Mouse (Mus musculus): ENCODE results near the gene Gm10135.
"Not testable (repeated sequence)": the region's sequence is repeated elsewhere in the genome, so short reads cannot be mapped to it uniquely, and the experiment has no call there.

Gene Gm10135

GRCm38 (mm10) chr5:72957281-72957680, 17.2 kb downstream of the Gm10135 start:
- DNase-seq = no peak

GRCm38 (mm10) chr5:72953996-72954604, 20.4 kb downstream of the Gm10135 start:
- no peak for DNase-seq

- no peak for DNase-seq
Measured at GRCm38 (mm10) chr5:72950252-72950651, 24.2 kb downstream of the Gm10135 start.

GRCm38 (mm10) chr5:72948136-72948535, 26.4 kb downstream of the Gm10135 start:
- DNase-seq = no peak

GRCm38 (mm10) chr5:72940906-72941432, 33.5 kb downstream of the Gm10135 start:
- DNase-seq = no peak

GRCm38 (mm10) chr5:72939311-72939710, 35.2 kb downstream of the Gm10135 start:
- DNase-seq = no peak

- DNase-seq = not testable (repeated sequence)
Measured at GRCm38 (mm10) chr5:72938421-72938820, 36.1 kb downstream of the Gm10135 start.

- no peak for DNase-seq
Measured at GRCm38 (mm10) chr5:72933026-72933675, 41.4 kb downstream of the Gm10135 start.

- no peak for DNase-seq
Measured at GRCm38 (mm10) chr5:72927074-72927473, 47.4 kb downstream of the Gm10135 start.

GRCm38 (mm10) chr5:72922796-72923195, 51.7 kb downstream of the Gm10135 start:
- DNase-seq = no peak

GRCm38 (mm10) chr5:72921171-72921570, 53.3 kb downstream of the Gm10135 start:
- DNase-seq = no peak

GRCm38 (mm10) chr5:72920416-72920815, 54.1 kb downstream of the Gm10135 start:
- peak; percentile 39 for DNase-seq

GRCm38 (mm10) chr5:72916851-72917250, 57.7 kb downstream of the Gm10135 start:
- DNase-seq = no peak

- DNase-seq = no peak
Measured at GRCm38 (mm10) chr5:72916048-72916447, 58.5 kb downstream of the Gm10135 start.

Data from cerebellum, adult 9-10 months (tissue).